Mouse (Mus musculus): ENCODE results near the gene Abhd16a. TPM values are rescaled to one million over a fixed set of nuclear protein-coding genes. Genes with fewer than 3 reads are reported as not detected.

The Abhd16a gene
- polyA plus RNA-seq, 1 experiment from 2014 or later: 69.9 TPM

GRCm38 (mm10) chr17:35147922-35148639 is 59.0 kb downstream of the Abhd16a start:
- Histone ChIP-seq H3K36me3 (ENCODE audit: control insufficient read depth, insufficient read depth, low read length) (peaks cover 100% of the 10 kb centered on the region), H3K27ac (ENCODE audit: low read depth, low read length) (no peak overlapping the region), H3K27me3 (replicated peaks; ENCODE audit: control insufficient read depth, insufficient read depth, low read length) (no peaks in the 10 kb centered on the region), H3K9me3 (replicated peaks; ENCODE audit: control insufficient read depth, low read length) (no peaks in the 10 kb centered on the region), H3K4me2 (ENCODE audit: low read length) (no peak overlapping the region), H3K9ac (ENCODE audit: low read length) (no peak overlapping the region), H3K4me1 (ENCODE audit: control insufficient read depth, insufficient read depth, low read length) (no peaks in the 10 kb centered on the region), H3K4me3 (ENCODE audit: low read depth, low read length) (no peak overlapping the region)
- ATAC-seq (no peak), DNase-seq (ENCODE audit: low spot score) (no peak)
- 70% methylated on average over 5 of the region's 5 CpGs for WGBS

- Histone ChIP-seq H3K4me1 (ENCODE audit: control insufficient read depth, insufficient read depth, low read length) (no peaks in the 10 kb centered on the region), H3K9ac (ENCODE audit: low read length) (no peak overlapping the region), H3K27ac (ENCODE audit: low read depth, low read length) (no peak overlapping the region), H3K27me3 (replicated peaks; ENCODE audit: control insufficient read depth, insufficient read depth, low read length) (no peaks in the 10 kb centered on the region), H3K4me3 (ENCODE audit: low read depth, low read length) (no peak overlapping the region), H3K36me3 (ENCODE audit: control insufficient read depth, insufficient read depth, low read length) (peaks cover 100% of the 10 kb centered on the region), H3K9me3 (replicated peaks; ENCODE audit: control insufficient read depth, low read length) (no peaks in the 10 kb centered on the region), H3K4me2 (ENCODE audit: low read length) (no peak overlapping the region)
- 96% methylated on average over 4 of the region's 4 CpGs for WGBS
- no peak for ATAC-seq
- DNase-seq (ENCODE audit: low spot score): no peak
These were observed 63.1 kb downstream of the Abhd16a start for GRCm38 (mm10) chr17:35152121-35152520.

Other genes starting within 250 kb of the Abhd16a start
- gene Skiv2l, start 239.1 kb upstream of the Abhd16a start, polyA plus RNA-seq (2014; fragmentation: Nextera tagmentation; extraction: Ambion mirVana): 36.6 and 46.9 TPM in 2 replicates
- 82.9 and 92.3 TPM in 2 replicates for gene Nelfe, start 238.9 kb upstream of the Abhd16a start, polyA plus RNA-seq (2014; fragmentation: Nextera tagmentation; extraction: Ambion mirVana)
- gene Cfb, start 226.7 kb upstream of the Abhd16a start, polyA plus RNA-seq (2014; fragmentation: Nextera tagmentation; extraction: Ambion mirVana): 0.93 and 0.94 TPM in 2 replicates
- 3.5 and 3.8 TPM in 2 replicates for gene Zbtb12, start 209.8 kb upstream of the Abhd16a start, polyA plus RNA-seq (2014; fragmentation: Nextera tagmentation; extraction: Ambion mirVana)
- gene Gm20547, start 207.2 kb upstream of the Abhd16a start, polyA plus RNA-seq (2014; fragmentation: Nextera tagmentation; extraction: Ambion mirVana): 0.28 TPM in 1 of 2 replicates, not detected in the other
- gene C2, start 191.0 kb upstream of the Abhd16a start, polyA plus RNA-seq (2014; fragmentation: Nextera tagmentation; extraction: Ambion mirVana): 1.3 and 1.4 TPM in 2 replicates
- 62.5 and 76.9 TPM in 2 replicates for gene Ehmt2, start 190.8 kb upstream of the Abhd16a start, polyA plus RNA-seq (2014; fragmentation: Nextera tagmentation; extraction: Ambion mirVana)
- not detected in 2 replicates for gene Slc44a4, start 174.8 kb upstream of the Abhd16a start, polyA plus RNA-seq (2014; fragmentation: Nextera tagmentation; extraction: Ambion mirVana)
- 16.2 and 20.0 TPM in 2 replicates for gene Neu1, start 158.0 kb upstream of the Abhd16a start, polyA plus RNA-seq (2014; fragmentation: Nextera tagmentation; extraction: Ambion mirVana)
- gene Hspa1b, start 130.0 kb upstream of the Abhd16a start, polyA plus RNA-seq (2014; fragmentation: Nextera tagmentation; extraction: Ambion mirVana): 0.15 TPM in 1 of 2 replicates, not detected in the other
- not detected in 2 replicates for gene Gm20481, start 119.4 kb upstream of the Abhd16a start, polyA plus RNA-seq (2014; fragmentation: Nextera tagmentation; extraction: Ambion mirVana)
- 1.4 and 3.7 TPM in 2 replicates for gene Hspa1a, start 117.1 kb upstream of the Abhd16a start, polyA plus RNA-seq (2014; fragmentation: Nextera tagmentation; extraction: Ambion mirVana)
- gene Hspa1l, start 116.6 kb upstream of the Abhd16a start, polyA plus RNA-seq (2014; fragmentation: Nextera tagmentation; extraction: Ambion mirVana): 1.3 and 1.4 TPM in 2 replicates
- gene Lsm2, start 107.4 kb upstream of the Abhd16a start, polyA plus RNA-seq (2014; fragmentation: Nextera tagmentation; extraction: Ambion mirVana): 131 and 148 TPM in 2 replicates
- gene Vars, start 88.3 kb upstream of the Abhd16a start, polyA plus RNA-seq (2014; fragmentation: Nextera tagmentation; extraction: Ambion mirVana): 42.4 and 53.9 TPM in 2 replicates
- gene Vwa7, start 72.7 kb upstream of the Abhd16a start, polyA plus RNA-seq (2014; fragmentation: Nextera tagmentation; extraction: Ambion mirVana): 0.05 and 0.11 TPM in 2 replicates
- gene Sapcd1, start 61.2 kb upstream of the Abhd16a start, polyA plus RNA-seq (2014; fragmentation: Nextera tagmentation; extraction: Ambion mirVana): 2.9 and 6.2 TPM in 2 replicates
- gene Msh5, start 42.5 kb upstream of the Abhd16a start, polyA plus RNA-seq (2014; fragmentation: Nextera tagmentation; extraction: Ambion mirVana): 2.3 and 2.6 TPM in 2 replicates
- 28.3 and 37.3 TPM in 2 replicates for gene Clic1, start 39.3 kb upstream of the Abhd16a start, polyA plus RNA-seq (2014; fragmentation: Nextera tagmentation; extraction: Ambion mirVana)
- 617 and 661 TPM in 2 replicates for gene Ddah2, start 30.2 kb upstream of the Abhd16a start, polyA plus RNA-seq (2014; fragmentation: Nextera tagmentation; extraction: Ambion mirVana)
- gene Ly6g6c, start 23.9 kb upstream of the Abhd16a start, polyA plus RNA-seq (2014; fragmentation: Nextera tagmentation; extraction: Ambion mirVana): not detected in 2 replicates
- gene Mpig6b, start 23.1 kb upstream of the Abhd16a start, polyA plus RNA-seq (2014; fragmentation: Nextera tagmentation; extraction: Ambion mirVana): 0.28 and 0.42 TPM in 2 replicates
- 10.1 and 10.7 TPM in 2 replicates for gene Ly6g6e, start 12.4 kb upstream of the Abhd16a start, polyA plus RNA-seq (2014; fragmentation: Nextera tagmentation; extraction: Ambion mirVana)
- gene Ly6g6d, start 11.2 kb upstream of the Abhd16a start, polyA plus RNA-seq (2014; fragmentation: Nextera tagmentation; extraction: Ambion mirVana): 0.76 and 1.1 TPM in 2 replicates
- 0.15 TPM in 1 of 2 replicates, not detected in the other for gene Ly6g6f, start 3.7 kb upstream of the Abhd16a start, polyA plus RNA-seq (2014; fragmentation: Nextera tagmentation; extraction: Ambion mirVana)
- gene Ly6g5c, start 19.0 kb downstream of the Abhd16a start, polyA plus RNA-seq (2014; fragmentation: Nextera tagmentation; extraction: Ambion mirVana): not detected in 2 replicates
- gene Ly6g5b, start 26.2 kb downstream of the Abhd16a start, polyA plus RNA-seq (2014; fragmentation: Nextera tagmentation; extraction: Ambion mirVana): 0.89 and 1.1 TPM in 2 replicates
- 31.3 and 34.2 TPM in 2 replicates for gene Gpank1, start 32.2 kb downstream of the Abhd16a start, polyA plus RNA-seq (2014; fragmentation: Nextera tagmentation; extraction: Ambion mirVana)
- gene Csnk2b, start 32.8 kb downstream of the Abhd16a start, polyA plus RNA-seq (2014; fragmentation: Nextera tagmentation; extraction: Ambion mirVana): 313 and 353 TPM in 2 replicates
- gene D17H6S53E, start 37.1 kb downstream of the Abhd16a start, polyA plus RNA-seq (2014; fragmentation: Nextera tagmentation; extraction: Ambion mirVana): 5.2 and 5.5 TPM in 2 replicates
- gene Apom, start 42.8 kb downstream of the Abhd16a start, polyA plus RNA-seq (2014; fragmentation: Nextera tagmentation; extraction: Ambion mirVana): 0.22 and 0.29 TPM in 2 replicates
- 128 and 144 TPM in 2 replicates for gene Bag6, start 45.9 kb downstream of the Abhd16a start, polyA plus RNA-seq (2014; fragmentation: Nextera tagmentation; extraction: Ambion mirVana)
- gene Prrc2a, start 75.6 kb downstream of the Abhd16a start, polyA plus RNA-seq (2014; fragmentation: Nextera tagmentation; extraction: Ambion mirVana): 117 and 141 TPM in 2 replicates
- gene Aif1, start 86.8 kb downstream of the Abhd16a start, polyA plus RNA-seq (2014; fragmentation: Nextera tagmentation; extraction: Ambion mirVana): 6.9 and 7.3 TPM in 2 replicates
- 6.1 and 8.0 TPM in 2 replicates for gene Lst1, start 99.2 kb downstream of the Abhd16a start, polyA plus RNA-seq (2014; fragmentation: Nextera tagmentation; extraction: Ambion mirVana)
- 0.39 TPM in 1 of 2 replicates, not detected in the other for gene Ltb, start 105.2 kb downstream of the Abhd16a start, polyA plus RNA-seq (2014; fragmentation: Nextera tagmentation; extraction: Ambion mirVana)
- not detected in 2 replicates for gene Tnf, start 112.7 kb downstream of the Abhd16a start, polyA plus RNA-seq (2014; fragmentation: Nextera tagmentation; extraction: Ambion mirVana)
- 0.13 and 0.21 TPM in 2 replicates for gene Lta, start 116.1 kb downstream of the Abhd16a start, polyA plus RNA-seq (2014; fragmentation: Nextera tagmentation; extraction: Ambion mirVana)
- gene Gm16181, start 131.6 kb downstream of the Abhd16a start, polyA plus RNA-seq (2014; fragmentation: Nextera tagmentation; extraction: Ambion mirVana): not detected in 2 replicates
- gene Atp6v1g2, start 144.4 kb downstream of the Abhd16a start, polyA plus RNA-seq (2014; fragmentation: Nextera tagmentation; extraction: Ambion mirVana): 44.0 and 61.1 TPM in 2 replicates
- 5.1 and 5.2 TPM in 2 replicates for gene Nfkbil1, start 146.5 kb downstream of the Abhd16a start, polyA plus RNA-seq (2014; fragmentation: Nextera tagmentation; extraction: Ambion mirVana)
- 478 and 489 TPM in 2 replicates for gene Ddx39b, start 152.5 kb downstream of the Abhd16a start, polyA plus RNA-seq (2014; fragmentation: Nextera tagmentation; extraction: Ambion mirVana)
- gene H2-D1, start 173.5 kb downstream of the Abhd16a start, polyA plus RNA-seq (2014; fragmentation: Nextera tagmentation; extraction: Ambion mirVana): 37.5 and 44.2 TPM in 2 replicates
- gene H2-Q1, start 231.1 kb downstream of the Abhd16a start, polyA plus RNA-seq (2014; fragmentation: Nextera tagmentation; extraction: Ambion mirVana): 0.46 TPM in 1 of 2 replicates, not detected in the other

Data from forebrain, embryonic 14.5 days (tissue).